Mouse (Mus musculus): ENCODE results near the gene Sclt1.

DNA sequence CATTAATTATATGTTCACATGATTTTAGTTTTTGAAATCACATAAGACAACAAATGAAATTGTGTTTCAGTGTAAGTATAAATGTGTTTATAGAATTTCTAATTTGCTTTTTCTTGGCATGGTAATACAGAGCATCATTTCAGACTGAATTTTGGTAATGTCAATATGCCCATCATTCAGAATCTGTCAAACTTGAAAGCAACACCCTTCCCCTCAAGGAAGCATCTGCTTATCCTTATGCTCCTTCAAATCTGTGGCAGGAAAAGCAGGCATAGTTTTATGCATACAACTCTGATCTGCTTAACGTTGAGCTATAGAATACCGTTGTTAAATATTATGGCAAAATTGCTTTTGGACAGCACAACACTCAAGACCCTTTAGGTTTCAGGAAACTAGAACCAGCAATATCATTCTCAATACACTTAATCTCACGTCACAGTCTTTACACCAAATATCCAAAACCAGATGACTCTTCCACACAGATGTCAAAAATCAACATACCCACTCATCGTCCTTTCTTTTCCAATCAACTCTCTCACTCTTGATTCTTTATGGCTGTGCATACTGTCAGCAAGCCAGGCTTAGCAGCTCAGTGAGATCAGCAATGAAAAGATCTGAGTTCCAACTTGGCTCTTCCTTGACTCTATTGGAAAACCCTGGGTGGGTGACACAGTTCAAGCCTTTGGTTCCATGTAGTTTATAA, 49.7 kb downstream of the Sclt1 start:
- TF ChIP-seq CTCF (IDR thresholded peaks at IDR 0.05): no peak
- no peak for TF ChIP-seq EP300 (IDR thresholded peaks at IDR 0.05; ENCODE audit: insufficient read depth, low read depth, low read length)

Measured in heart, adult 2 months (tissue).